Mouse (Mus musculus): ENCODE results near the gene Iqsec1. TPM values are rescaled to one million over a fixed set of nuclear protein-coding genes. Genes with fewer than 3 reads are reported as not detected.

Gene Iqsec1
- polyA plus RNA-seq, 1 experiment: 90.9 TPM

DNA sequence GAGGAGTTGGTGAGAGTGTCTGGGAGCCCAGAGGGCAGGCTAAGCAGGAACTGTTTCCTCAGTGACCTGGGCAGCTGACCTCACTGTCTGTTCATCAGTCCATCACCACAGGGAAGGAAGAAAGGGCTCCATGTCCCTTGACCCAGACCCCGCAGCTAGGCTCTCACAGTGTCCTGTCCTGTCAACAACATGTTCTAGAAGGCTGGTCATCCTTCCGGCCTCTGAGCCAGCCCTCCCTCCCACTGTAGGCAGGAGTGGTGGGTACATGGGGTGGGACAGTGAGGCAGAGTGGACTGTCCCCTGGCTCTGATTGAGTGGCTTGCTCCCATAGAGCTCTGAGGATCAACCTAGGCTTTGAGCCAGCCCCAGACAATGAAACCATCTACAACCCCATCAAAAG, 284.7 kb downstream of the Iqsec1 start:
- H3K9me3 ChIP-seq: no peaks in the 10 kb centered on the region
- peak overlapping the region; percentile 69 for H3K4me3 ChIP-seq (replicated peaks)
- no peaks in the 10 kb centered on the region for H3K27me3 ChIP-seq (replicated peaks)
- TF ChIP-seq FLI1 (IDR thresholded peaks at IDR 0.05; ENCODE audit: low read length): no peak
- TF ChIP-seq GATA1 (IDR thresholded peaks at IDR 0.05; ENCODE audit: borderline replicate concordance, low read length): no peak
- peaks cover 52% of the 10 kb centered on the region for H3K36me3 ChIP-seq (replicated peaks; ENCODE audit: low read length)
- H3K4me1 ChIP-seq: peaks cover 95% of the 10 kb centered on the region

DNA sequence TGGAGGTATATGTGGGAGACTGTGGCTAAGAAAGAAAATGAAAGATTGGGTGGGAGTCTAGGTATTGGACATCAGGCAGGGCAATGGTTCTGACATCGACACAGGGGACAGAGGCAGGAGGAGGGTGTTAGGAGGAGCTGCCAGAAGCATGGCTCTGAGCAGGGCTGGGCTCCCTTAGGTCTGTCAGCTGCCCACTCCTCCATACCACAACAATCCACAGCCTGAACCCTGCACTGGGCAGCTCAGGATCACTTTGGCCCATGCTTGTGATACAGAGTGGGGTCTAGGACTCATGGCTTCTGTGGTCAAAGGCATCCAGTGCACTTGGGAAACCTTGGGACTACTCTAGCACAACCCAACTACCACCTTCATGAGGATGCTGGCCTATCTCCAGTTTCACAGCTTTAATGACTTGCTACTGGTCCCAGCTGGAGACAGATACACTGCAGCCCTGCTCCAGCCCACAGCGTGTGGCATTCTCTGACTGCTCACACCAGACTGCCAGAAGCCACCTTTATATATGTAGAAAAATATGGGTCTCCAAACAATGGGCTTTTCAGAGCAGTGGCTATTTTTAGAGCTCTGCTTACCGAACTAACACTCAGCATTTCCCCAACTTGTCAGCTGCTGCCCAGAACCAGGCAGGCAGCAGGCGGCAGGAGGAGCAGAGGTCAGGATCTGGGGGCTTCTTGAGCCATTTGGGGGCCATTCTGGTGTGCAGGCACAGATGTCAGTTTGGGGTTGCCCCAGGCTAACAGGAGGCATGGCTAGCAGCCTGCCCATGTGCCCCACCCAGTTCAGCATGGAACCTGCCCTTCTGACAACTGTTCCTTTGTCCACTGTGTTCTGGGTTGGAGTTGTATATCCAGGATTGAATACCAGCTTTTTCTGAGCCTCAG, 285.4 kb downstream of the Iqsec1 start:
- peak overlapping the region; percentile 69 for H3K4me3 ChIP-seq (replicated peaks)
- peaks cover 59% of the 10 kb centered on the region for H3K36me3 ChIP-seq (replicated peaks; ENCODE audit: low read length)
- no peaks in the 10 kb centered on the region for H3K9me3 ChIP-seq
- H3K27me3 ChIP-seq (replicated peaks): no peaks in the 10 kb centered on the region
- TF ChIP-seq FLI1 (IDR thresholded peaks at IDR 0.05; ENCODE audit: low read length): no peak
- H3K4me1 ChIP-seq: peaks cover 93% of the 10 kb centered on the region

DNA sequence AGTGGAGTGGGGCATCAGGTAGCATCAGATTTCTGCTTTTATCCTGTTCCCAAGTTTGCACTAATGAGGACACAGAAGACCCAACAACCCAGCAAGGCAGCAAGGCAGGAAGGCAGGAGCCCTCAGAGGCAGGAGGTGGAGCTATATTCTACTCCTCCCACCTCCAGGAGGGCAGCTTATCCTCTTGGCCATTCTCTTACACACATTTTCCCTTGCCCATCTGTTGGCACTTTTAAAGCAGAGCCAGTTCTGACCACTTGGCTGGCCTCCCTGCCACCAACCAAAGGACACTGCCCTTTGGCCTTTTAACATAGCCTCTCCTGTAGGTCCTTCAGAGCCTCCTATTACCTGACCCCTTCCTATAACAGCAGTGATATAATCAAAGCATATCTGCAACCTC, 286.3 kb downstream of the Iqsec1 start:
- Histone ChIP-seq H3K4me3 (replicated peaks) (peak overlapping the region; percentile 25), H3K4me1 (peaks cover 92% of the 10 kb centered on the region), H3K27me3 (replicated peaks) (no peaks in the 10 kb centered on the region), H3K9me3 (no peaks in the 10 kb centered on the region), H3K36me3 (replicated peaks; ENCODE audit: low read length) (peaks cover 58% of the 10 kb centered on the region)
- TF ChIP-seq GATA1 (IDR thresholded peaks at IDR 0.05; ENCODE audit: borderline replicate concordance, low read length): no peak
- TF ChIP-seq FLI1 (IDR thresholded peaks at IDR 0.05; ENCODE audit: low read length): no peak

DNA sequence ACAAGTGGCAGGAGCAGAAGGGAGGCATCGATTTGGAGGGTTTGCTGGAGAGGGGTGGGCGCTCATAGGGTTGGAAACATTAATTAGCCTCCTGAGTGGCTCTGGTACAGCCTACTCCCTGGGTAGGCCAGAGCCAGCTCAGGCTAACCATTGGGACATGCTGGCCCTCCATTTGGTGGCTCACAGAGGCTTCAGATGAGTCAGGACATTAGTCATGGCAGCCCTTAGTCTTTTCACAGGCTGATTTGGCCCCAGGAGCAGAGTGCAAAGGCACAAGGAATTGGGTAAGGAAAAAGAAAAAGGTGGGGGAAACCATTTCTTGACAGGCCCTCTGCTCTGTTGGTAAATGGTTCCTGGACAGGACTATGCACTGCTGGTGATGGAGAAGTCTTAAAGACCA, 287.1 kb downstream of the Iqsec1 start:
- H3K36me3 ChIP-seq (replicated peaks; ENCODE audit: low read length): peaks cover 58% of the 10 kb centered on the region
- no peaks in the 10 kb centered on the region for H3K27me3 ChIP-seq (replicated peaks)
- peaks cover 89% of the 10 kb centered on the region for H3K4me1 ChIP-seq
- H3K9me3 ChIP-seq: no peaks in the 10 kb centered on the region
- TF ChIP-seq FLI1 (IDR thresholded peaks at IDR 0.05; ENCODE audit: low read length) (no peak), GATA1 (IDR thresholded peaks at IDR 0.05; ENCODE audit: borderline replicate concordance, low read length) (no peak)
- H3K4me3 ChIP-seq (replicated peaks): no peak overlapping the region

DNA sequence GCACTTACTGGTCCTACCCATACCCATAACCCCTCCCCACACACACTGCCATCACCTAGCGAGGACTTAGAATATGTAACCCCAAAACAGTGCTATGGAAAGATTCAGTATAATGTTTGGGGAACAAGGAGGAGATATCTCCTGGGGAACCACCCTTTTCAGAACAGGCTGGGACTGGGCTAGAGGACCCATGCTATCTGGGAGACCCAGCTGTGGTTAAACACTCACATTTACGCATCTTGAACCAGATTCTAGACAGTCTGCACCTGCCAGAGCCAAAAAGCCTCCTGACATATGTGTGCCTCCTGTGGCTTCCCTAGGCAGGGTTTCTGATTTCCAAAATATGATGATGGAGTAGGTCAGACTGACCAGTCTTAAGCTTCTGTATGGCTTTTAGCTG, 287.7 kb downstream of the Iqsec1 start:
- Histone ChIP-seq H3K4me3 (replicated peaks) (no peak overlapping the region), H3K36me3 (replicated peaks; ENCODE audit: low read length) (peaks cover 60% of the 10 kb centered on the region), H3K27me3 (replicated peaks) (no peaks in the 10 kb centered on the region), H3K9me3 (no peaks in the 10 kb centered on the region), H3K4me1 (peaks cover 89% of the 10 kb centered on the region)
- TF ChIP-seq GATA1 (IDR thresholded peaks at IDR 0.05; ENCODE audit: borderline replicate concordance, low read length) (no peak), FLI1 (IDR thresholded peaks at IDR 0.05; ENCODE audit: low read length) (no peak)

DNA sequence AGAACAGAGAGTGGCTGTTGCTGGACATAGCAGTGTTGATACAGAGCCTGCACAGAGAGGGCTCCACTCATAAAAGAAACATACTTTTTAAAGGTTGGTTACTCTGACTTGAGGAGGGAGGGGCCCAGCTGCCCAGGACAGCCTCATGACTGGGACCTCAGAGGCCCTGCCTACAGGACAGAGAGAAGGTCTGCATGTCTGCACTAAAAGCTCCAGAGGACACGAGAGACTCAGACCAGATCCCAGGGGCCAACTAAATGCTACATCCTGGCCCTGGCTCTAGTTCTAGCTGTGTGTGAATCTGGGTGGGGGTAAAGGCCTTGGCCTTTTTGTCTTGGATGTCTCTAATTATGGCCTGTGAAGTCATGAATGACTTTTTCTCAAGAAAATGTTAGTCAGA, 288.4 kb downstream of the Iqsec1 start:
- TF ChIP-seq GATA1 (IDR thresholded peaks at IDR 0.05; ENCODE audit: borderline replicate concordance, low read length) (no peak), FLI1 (IDR thresholded peaks at IDR 0.05; ENCODE audit: low read length) (no peak)
- Histone ChIP-seq H3K4me3 (replicated peaks) (no peak overlapping the region), H3K9me3 (no peaks in the 10 kb centered on the region), H3K36me3 (replicated peaks; ENCODE audit: low read length) (peaks cover 63% of the 10 kb centered on the region), H3K4me1 (peaks cover 88% of the 10 kb centered on the region), H3K27me3 (replicated peaks) (no peaks in the 10 kb centered on the region)

DNA sequence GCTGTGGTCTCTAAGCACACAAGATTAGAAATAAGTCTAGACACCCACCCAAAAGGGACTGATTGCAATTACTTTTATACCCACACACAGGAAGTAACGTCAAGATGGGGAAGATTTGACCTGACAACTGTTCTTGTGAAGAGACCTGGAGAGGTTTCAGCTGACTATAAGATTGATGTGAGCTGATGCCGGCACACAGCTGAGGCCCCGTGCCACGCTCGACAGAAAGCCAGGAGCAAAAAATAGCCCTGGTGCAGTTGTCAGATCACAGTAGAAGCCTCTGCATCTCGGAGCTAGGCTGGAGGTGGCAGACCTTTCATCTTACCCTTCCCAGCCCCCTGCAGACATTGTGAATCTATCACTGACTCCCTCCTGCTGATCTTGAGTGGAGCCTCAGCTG, 289.6 kb downstream of the Iqsec1 start:
- H3K4me3 ChIP-seq (replicated peaks): no peak overlapping the region
- peaks cover 76% of the 10 kb centered on the region for H3K4me1 ChIP-seq
- no peak for TF ChIP-seq GATA1 (IDR thresholded peaks at IDR 0.05; ENCODE audit: borderline replicate concordance, low read length)
- TF ChIP-seq FLI1 (IDR thresholded peaks at IDR 0.05; ENCODE audit: low read length): no peak
- peaks cover 65% of the 10 kb centered on the region for H3K36me3 ChIP-seq (replicated peaks; ENCODE audit: low read length)
- H3K9me3 ChIP-seq: no peaks in the 10 kb centered on the region
- no peaks in the 10 kb centered on the region for H3K27me3 ChIP-seq (replicated peaks)

DNA sequence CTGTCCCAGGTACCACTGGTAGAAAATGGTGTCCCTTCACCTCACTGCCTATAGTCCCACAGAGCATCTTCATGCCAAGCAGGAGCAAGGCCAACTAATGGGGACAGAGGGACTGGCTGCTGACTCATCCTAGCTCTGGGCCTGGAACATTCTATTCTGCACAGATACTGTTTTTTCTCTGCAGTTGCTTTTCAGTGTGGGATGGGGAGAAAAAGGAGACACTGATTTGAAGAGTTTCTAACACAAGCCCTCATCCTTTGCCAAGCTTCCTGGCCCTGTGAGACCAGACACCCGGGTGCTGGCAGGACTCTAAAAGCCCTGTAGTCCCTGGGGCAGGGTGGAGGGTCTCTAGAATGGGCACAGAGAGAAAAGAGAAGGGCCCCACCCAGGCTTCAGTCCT, 292.7 kb downstream of the Iqsec1 start:
- TF ChIP-seq FLI1 (IDR thresholded peaks at IDR 0.05; ENCODE audit: low read length): no peak
- TF ChIP-seq GATA1 (IDR thresholded peaks at IDR 0.05; ENCODE audit: borderline replicate concordance, low read length): no peak
- Histone ChIP-seq H3K36me3 (replicated peaks; ENCODE audit: low read length) (peaks cover 91% of the 10 kb centered on the region), H3K9me3 (no peaks in the 10 kb centered on the region), H3K4me3 (replicated peaks) (no peak overlapping the region), H3K27me3 (replicated peaks) (no peaks in the 10 kb centered on the region), H3K4me1 (peaks cover 59% of the 10 kb centered on the region)

DNA sequence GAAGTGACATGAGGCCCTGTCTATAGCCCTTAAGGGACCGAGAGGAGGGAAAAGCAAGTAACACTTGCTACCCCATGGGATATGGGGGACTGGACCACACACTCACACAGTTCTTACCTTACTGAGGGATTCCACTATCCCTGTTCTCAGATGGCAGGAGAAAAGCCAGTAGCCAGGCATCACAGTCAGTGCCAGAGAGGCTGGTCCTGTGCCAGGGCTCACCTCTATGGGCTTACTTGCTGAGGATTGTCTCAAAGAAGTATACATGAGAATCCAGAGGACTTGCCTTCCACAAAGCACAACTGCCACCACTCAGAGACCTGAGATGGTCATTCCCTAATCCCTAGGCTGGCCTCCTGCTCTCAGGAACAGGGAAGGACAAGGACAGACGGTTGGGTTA, 296.1 kb downstream of the Iqsec1 start:
- Histone ChIP-seq H3K36me3 (replicated peaks; ENCODE audit: low read length) (peaks cover 99% of the 10 kb centered on the region), H3K4me1 (peaks cover 60% of the 10 kb centered on the region)

DNA sequence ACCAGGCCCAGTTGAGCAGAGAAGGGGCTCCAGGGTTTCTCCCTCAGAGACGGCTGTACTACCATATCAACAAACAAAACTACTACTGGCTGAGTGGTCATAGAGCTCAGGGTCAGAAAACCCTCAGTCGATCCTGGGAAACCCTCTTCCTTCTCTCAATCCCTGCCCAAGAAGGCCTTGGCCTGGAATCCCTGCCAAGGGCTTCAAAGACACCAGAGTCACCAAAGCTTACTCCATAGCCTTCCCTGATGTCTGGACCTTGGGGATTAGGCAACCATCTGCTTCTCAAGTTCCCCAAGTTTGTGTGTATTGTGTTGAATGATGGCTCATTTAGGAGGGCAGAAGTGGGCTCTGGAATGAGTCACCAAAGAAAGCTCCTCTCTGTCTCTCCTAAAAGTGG, 296.6 kb downstream of the Iqsec1 start:
- Histone ChIP-seq H3K9me3 (no peaks in the 10 kb centered on the region), H3K4me1 (peaks cover 55% of the 10 kb centered on the region), H3K36me3 (replicated peaks; ENCODE audit: low read length) (peaks cover 99% of the 10 kb centered on the region), H3K4me3 (replicated peaks) (no peak overlapping the region), H3K27me3 (replicated peaks) (no peaks in the 10 kb centered on the region)
- TF ChIP-seq GATA1 (IDR thresholded peaks at IDR 0.05; ENCODE audit: borderline replicate concordance, low read length): no peak
- TF ChIP-seq FLI1 (IDR thresholded peaks at IDR 0.05; ENCODE audit: low read length): no peak

More for the DNA sequence above, 296.1 kb downstream of the Iqsec1 start:
- TF ChIP-seq GATA1 (IDR thresholded peaks at IDR 0.05; ENCODE audit: borderline replicate concordance, low read length): no peak
- TF ChIP-seq FLI1 (IDR thresholded peaks at IDR 0.05; ENCODE audit: low read length): no peak
- H3K9me3 ChIP-seq: no peaks in the 10 kb centered on the region
- no peaks in the 10 kb centered on the region for H3K27me3 ChIP-seq (replicated peaks)
- H3K4me3 ChIP-seq (replicated peaks): no peak overlapping the region

Data from megakaryocyte, embryonic 14.5 days (primary cell).